Mouse (Mus musculus): Measurements from ENCODE around the gene Vcp.

- TF ChIP-seq CTCF (conservative IDR thresholded peaks at IDR 0.05; ENCODE audit: low read length) = no peak
- TF ChIP-seq POU5F1 (IDR thresholded peaks at IDR 0.05; ENCODE audit: borderline replicate concordance, low read length) = no peak
Observed at GRCm38 (mm10) chr4:42951206-42952195, 48.8 kb downstream of the Vcp start.

All from E14TG2a.4 (cell line).